In the genomic region with DNA sequence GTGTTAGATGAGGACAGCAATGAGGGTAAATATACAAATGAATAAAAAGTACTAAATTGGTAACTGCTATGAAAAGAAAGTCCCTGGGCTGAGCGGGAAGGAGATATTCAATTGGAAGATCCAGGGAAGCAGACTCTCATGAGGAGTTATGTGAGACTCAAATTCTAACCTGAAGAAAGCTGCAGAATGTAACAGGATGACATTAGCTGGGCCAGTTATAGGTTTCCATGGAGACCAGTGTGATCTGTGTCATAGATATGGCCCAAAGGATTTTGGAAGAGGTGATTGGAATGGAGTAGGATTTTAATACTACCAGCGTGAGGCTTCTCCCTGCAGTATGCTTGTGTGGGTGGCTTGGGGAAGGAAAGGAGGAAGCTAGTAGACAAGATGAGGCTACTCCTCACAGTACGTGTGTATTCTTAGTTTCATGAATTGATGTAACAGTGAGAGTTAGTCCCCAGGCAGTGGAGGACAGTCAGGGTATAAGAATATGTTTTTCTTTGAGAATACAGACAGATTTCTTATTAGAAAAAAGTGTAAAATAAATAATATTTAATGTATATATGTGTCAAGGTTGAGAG, we compare ENCODE assay signal across 19 mouse cellular contexts. TPM values are rescaled to one million over a fixed set of nuclear protein-coding genes. Genes with fewer than 3 reads are reported as not detected.
"Had no signal": no experiment of that assay in that cellular context is flagged by ENCODE, and none has a peak within 500 bp of the region (broad histone marks: within the 10 kb centered on the region; RNA-seq: fewer than 3 reads in every experiment).

No protein-coding gene starts in this region.

- DNase-seq: kidney, adult 9 months; kidney, postnatal 36 days; layer of hippocampus, adult 9-11 months; liver; liver, embryonic 13.5 days; liver, postnatal 0 days; lung, postnatal 14 days; right cerebral cortex, postnatal 25 days; thymus, adult 18-20 months; thymus, postnatal 14 days had no signal

- H3K27me3 ChIP-seq: limb, embryonic 12.5 days; liver, embryonic 13.5 days; lung, embryonic 15.5 days; megakaryocyte, embryonic 14.5 days; midbrain, embryonic 12.5 days had no signal

- H3K36me3 ChIP-seq: limb, embryonic 12.5 days; liver, embryonic 13.5 days; lung, embryonic 15.5 days; midbrain, embryonic 12.5 days had no signal

- H3K9ac ChIP-seq: limb, embryonic 12.5 days; liver, embryonic 13.5 days; liver, postnatal 0 days; lung, embryonic 15.5 days; midbrain, embryonic 12.5 days had no signal

- H3K4me3 ChIP-seq: limb, embryonic 12.5 days; liver, embryonic 13.5 days; lung, embryonic 15.5 days; megakaryocyte, embryonic 14.5 days; midbrain, embryonic 12.5 days had no signal

- H3K9me3 ChIP-seq: limb, embryonic 12.5 days; liver, embryonic 13.5 days; lung, embryonic 15.5 days; midbrain, embryonic 12.5 days had no signal

- H3K4me1 ChIP-seq: limb, embryonic 12.5 days; liver, embryonic 13.5 days; lung, embryonic 15.5 days; megakaryocyte, embryonic 14.5 days; midbrain, embryonic 12.5 days had no signal

- H3K27ac ChIP-seq: kidney, postnatal 0 days; limb, embryonic 12.5 days; liver, embryonic 13.5 days; lung, embryonic 15.5 days; macrophage; midbrain, embryonic 12.5 days; stomach, postnatal 0 days had no signal

- ATAC-seq: liver, postnatal 0 days had no signal

- H3K4me2 ChIP-seq: limb, embryonic 12.5 days; liver, embryonic 13.5 days; lung, embryonic 15.5 days; midbrain, embryonic 12.5 days had no signal

RNA-seq across cellular contexts. Expression of gene Odam, which starts 29.6 kb away (rescaled TPM):
- polyA plus RNA-seq: limb, embryonic 12.5 days; liver, embryonic 13.5 days; liver, postnatal 0 days; lung, embryonic 15.5 days; macrophage; midbrain, embryonic 12.5 days; neural tube, embryonic 14.5 days; stomach, postnatal 0 days had no signal

RNA-seq across cellular contexts. Expression of gene Prr27, which starts 29.7 kb away (rescaled TPM):
- polyA plus RNA-seq: kidney, postnatal 0 days; limb, embryonic 12.5 days; liver, embryonic 13.5 days; liver, postnatal 0 days; lung, embryonic 15.5 days; macrophage; midbrain, embryonic 12.5 days; neural tube, embryonic 14.5 days; stomach, postnatal 0 days; urinary bladder, adult 2 months had no signal

RNA-seq across cellular contexts. Expression of gene Csn1s2b, which starts 47.3 kb away (rescaled TPM):
- polyA plus RNA-seq: kidney, postnatal 0 days; limb, embryonic 12.5 days; liver, embryonic 13.5 days; liver, postnatal 0 days; lung, embryonic 15.5 days; macrophage; midbrain, embryonic 12.5 days; neural tube, embryonic 14.5 days; urinary bladder, adult 2 months had no signal
